Mouse (Mus musculus): Measurements from ENCODE around the gene Trex1.

Trex1 gene

DNA sequence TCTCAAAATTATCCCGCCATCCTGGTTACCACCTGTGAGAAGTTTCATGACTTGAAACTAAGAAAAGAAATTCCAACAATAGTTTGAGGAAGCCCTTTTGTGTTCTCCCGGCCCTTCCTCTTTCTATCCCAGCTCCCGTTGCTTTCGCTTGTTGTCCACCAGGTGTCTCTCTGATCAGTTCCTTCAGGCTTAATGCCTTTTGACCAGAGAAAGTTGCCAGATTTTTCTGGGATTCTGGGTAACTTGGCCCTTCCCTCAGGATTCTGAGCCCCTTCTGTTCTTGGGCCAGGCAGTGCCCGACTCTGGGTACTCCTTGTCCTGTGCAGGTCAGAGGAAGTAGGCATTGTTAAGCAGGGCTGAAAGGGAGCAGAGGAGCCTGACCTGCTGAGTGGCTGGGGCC is 28.5 kb upstream of the Trex1 start:
- no peak for DNase-seq (ENCODE audit: low spot score in 2 of 2)

DNA sequence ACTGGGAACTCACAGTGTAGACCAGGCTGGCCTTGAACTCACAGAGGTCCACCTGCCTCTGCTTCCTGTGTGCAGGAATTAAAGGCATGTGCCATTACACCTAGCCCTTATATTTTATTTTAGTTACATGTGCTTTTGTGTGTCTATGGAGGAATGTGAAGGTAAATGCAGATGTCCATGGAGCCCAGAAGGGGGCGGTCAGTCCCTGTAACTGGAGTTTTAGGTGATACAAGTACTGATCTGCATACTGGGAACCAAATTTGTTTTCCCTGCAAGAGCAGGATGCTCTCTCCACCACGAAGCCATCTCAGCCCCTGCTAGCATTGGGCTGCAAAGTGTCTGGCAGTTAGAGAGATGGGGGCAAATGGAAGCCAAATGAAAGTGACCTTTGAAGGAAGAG is 25.4 kb upstream of the Trex1 start:
- DNase-seq (ENCODE audit: low spot score in 2 of 2) = no peak

DNA sequence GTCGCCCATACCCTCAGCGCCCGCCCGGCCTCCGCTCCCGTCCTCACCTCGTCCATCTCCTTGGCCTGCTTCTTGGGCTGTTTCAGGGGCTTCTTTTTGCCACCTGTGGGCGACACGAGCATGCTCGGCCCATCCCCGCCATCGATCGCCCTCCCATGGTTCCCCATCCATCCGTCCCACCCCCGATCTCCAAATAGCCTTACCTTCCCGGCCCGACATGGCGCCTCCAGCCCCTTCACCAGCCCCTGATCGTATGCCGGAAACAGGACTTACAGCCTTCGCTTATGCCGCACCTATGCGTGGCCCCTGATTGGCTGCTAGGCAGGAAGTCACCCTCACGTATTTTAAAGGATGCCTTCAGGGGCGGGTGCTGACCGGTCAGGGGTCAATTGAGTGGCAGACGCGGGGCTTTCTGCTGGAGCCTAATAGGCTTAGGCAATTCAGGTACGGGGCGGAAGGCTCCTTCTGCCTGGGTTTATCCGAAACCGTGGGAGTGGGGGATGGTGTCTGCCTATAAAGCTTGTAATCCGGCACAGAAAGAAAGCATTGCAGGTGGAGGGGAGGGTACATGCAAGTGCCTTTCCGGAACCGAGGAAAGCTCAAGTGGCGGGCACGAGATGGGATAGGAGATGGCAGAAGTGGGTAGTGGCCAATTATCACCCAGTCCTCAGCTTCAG is 22.7 kb upstream of the Trex1 start, which contains the start of the genes Ccdc51 and Tma7:
TSS of gene Ccdc51 (plus strand) at position 370 of the 677 bp plus-strand sequence.
TSS of gene Tma7 (minus strand) at position 464 of the 677 bp plus-strand sequence.
- peak; percentile 72 to 76 for DNase-seq (ENCODE audit: low spot score in 2 of 2)

DNA sequence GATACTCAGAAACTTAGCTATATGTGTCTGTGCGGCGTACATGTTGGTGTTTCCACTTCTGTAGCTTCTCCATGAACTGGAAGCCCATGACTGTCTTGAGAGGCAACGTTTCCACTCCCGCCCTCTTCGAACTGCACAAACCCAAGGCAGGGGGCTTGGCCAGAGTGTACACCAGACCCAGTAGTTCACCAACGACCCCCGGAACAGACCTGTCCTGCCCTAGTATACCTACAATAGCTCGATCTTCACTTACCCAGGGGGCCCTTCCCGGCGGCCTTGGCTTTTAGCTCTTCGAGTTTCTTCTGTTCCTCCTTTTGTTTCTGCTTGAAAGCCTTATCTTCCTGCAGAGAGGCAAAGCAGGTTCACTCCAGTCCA is 22.2 kb upstream of the Trex1 start:
- DNase-seq (ENCODE audit: low spot score in 2 of 2) = no peak

DNA sequence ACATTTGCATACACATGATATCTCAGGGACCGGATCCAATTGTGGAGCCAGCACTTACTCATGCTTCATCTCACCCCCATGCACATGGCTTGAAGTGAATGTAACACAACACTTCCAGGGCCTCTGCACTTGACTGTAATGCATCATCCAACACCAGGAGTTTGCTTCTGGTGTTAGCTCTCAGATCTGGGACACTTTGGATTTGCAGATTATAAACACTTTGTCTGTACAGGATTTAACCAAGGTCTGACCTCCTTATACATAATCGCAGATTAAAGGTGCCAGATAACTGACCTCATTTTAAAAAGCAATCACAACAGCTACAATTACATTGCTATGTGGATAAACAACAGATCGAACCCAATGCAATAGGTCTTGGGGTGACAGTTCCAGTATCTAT is 21.0 kb upstream of the Trex1 start:
- DNase-seq (ENCODE audit: low spot score in 2 of 2) = no peak

DNA sequence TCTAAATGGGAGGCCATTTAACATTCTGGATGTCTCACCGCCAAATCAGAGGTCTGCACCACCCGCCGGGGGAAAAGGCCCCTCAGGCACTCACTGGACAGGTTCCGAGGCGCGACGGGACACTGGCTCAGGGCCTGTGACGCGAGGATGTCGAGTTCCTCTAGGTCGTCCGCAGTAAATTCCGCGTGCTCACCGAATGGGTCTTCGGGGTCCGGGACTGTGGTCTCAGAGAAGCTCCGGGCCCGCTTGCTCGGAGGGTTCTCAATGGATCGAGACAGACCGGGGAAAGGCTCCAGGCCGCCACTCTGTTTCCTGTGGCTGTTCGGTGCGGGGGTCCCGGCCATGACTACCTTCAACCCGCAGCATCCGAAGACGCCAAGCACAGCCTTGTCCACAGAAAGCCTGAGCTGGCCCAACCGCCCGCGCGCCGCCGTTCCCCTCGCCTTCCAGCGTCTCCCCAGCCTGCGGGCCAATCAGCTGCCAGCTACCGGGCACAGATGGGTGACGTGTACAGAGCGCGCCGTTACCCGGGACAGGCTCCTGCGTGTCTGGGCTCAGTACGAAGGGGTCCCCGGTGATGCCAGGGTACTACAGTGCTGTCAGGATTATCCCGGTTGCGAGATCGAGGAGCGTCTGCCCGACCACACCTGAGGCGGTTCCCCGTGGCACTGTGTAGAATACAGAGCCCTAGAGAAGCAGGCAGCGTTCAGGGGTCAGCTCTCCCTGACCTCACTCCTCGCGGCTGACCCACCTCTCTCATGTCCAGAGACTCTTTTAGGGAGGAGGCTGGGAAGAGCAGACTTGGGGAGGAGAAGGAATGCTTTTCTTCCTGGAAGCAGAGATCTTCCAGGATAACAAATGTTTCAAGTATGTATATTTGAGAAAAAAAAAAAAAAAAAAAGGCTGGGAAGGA is 14.4 kb upstream of the Trex1 start, which contains the start of gene Atrip:
TSS of gene Atrip (minus strand) at position 464 of the 913 bp plus-strand sequence.
- DNase-seq (ENCODE audit: low spot score in 2 of 2) = peak; percentile 87 to 89

DNA sequence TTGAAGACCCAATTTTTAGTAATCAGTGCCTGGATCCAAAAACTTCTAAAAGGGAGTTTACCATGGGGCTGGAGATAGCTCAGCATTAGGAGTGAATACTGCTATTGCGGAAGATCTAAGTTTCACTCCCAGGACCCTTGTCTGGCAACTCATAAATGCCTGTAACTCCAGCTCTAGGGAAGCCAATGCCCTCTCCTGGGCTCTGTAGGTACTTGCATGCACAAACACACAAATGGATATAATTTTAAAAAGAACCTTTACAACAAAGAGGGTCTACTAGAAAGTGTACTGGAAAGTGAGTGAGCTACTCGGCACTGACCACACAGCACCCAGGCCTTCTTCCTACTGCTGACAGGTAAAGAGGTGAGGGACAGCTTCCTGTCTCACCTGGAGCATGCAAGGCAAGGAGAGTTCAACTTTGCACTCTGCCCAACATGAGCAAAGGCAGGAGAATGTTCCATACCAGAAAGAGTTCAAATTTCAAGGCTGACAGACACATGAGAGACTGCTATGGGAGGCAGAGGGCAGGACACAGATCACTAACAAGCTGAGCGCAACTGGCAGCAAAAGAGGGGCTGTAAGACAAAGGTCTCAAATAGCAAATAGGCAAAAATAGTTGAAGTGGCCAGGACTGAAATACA is 8.7 kb upstream of the Trex1 start:
- no peak for DNase-seq (ENCODE audit: low spot score in 2 of 2)

DNA sequence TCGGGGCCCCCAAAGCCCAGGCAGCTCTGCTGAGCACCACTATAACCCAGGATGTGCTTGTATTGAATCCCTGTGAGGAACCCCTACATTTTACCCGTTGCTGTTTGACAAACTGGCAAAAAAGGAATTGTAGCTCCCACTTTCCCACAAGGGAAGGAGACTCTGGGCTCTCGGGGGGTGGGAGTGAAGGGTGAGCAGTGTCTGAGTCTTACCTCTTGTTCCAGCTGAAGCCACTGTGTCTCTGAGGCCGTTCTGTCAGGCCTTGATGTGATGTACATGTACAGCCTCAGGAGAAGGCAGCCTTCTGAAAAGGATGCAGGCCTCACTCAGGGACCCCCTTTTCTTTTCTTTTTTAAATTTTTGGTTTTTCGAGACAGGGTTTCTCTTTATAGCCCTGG is 1.4 kb upstream of the Trex1 start:
- DNase-seq (ENCODE audit: low spot score in 2 of 2) = no peak

DNA sequence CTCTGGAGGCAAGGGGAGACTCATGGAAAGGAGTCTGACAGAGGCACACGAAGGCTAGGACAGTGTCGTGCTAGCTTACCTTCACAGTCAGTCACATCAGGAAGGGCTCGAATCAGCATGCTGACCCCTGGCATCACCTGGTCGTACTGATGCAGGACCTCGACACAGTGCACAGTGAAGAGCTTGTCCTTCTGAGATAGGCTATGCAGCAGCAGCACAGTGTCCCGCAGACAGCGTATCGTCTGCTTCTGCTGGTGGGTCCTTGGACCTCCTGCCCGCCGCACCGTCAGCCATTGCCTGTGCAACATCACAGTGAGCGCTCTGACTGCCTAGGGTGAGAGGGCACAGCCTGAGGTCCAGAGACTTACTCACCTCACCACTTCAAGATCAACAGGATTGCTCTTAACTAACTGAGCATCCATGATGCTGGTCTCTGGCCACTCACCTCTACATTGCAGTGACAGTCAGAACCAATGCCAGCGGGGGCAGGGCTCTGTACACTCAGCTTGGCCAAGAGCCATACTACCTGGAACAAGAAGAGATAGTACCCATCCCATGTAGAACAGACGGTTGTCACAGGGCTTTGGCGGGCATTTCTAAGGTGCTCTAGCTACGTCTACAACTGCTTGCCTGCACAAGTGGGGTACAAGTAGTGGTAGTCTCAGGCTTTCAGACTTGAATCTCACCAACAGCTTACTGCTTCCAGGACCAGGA is 807 bp upstream of the Trex1 start:
- DNase-seq (ENCODE audit: low spot score in 2 of 2) = no peak

DNA sequence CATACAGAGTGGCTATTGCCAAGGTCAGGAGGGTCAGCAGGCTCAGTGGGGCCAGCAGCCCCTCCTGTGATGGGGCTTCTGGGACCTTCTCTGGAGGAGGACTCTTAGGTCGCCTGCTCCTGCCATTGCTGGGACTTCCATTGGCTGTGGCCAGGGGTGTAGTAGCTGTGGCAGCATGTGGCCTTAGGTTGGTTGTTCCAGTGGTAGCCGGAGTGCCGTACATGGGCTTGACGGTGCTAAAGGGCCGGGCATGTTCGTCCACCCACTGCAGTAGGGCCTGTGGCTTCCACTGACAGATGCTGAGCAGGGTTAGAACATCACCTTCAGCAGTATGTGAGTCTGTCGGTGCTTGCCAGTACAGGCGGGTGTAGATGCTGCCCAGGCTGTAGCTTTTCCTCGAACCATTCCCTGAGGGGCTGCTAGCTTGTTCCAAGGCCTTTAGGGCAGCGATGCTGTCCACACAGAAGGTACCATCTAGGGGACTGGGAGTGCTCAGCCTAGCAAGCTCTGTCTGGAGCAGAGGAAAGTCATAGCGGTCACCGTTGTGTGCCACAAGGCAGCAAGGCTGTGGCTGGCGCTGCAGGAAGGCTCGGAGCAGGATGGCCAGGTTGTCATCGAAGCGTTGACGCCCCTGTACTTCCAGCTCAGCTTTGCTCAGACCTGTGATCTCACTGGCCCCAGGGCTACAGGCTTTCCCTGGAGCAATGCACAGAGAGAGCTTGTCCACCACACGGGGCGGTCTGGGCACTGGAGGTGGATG is 1.3 kb downstream of the Trex1 start:
- no peak for DNase-seq (ENCODE audit: low spot score in 2 of 2)

DNA sequence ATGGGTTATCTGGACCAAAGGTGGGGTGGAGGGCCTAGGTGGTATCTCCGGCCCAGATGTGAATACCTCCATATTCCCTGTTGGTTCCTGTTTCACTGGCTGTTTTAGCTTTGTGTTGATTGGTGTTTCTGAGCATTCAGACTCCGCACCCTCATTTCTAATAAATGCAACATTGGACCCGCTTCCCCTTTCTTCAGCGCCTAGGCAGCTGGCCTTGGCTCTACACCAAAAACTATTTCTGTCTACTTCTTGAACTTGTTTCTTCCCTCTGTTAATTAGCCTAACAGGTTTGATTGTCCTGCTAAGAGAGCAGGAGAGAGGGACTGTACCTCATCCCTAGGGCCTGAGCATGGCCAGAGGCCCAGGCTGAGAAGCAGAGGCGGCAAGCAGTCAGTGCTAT is 2.0 kb downstream of the Trex1 start:
- no peak for DNase-seq (ENCODE audit: low spot score in 2 of 2)

DNA sequence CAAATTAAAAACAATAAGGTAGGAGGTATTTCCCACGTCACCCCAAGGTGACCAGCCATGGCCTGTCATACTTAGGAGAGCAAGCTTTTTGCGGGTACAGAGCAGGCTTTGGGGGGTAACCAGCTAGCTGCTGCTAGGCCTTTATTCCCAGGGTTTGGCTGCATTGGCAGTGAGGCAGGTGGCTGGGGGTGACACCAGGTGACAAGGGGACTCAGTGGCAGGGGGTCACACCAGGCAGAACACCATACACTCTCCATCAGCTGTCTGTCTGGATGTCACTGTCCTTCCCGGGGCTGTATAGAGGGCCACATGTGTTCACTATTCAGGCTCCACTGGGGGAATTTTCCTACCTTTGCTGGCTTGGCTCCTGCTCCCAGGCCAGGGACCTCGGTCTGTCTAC is 2.6 kb downstream of the Trex1 start:
- DNase-seq (ENCODE audit: low spot score in 2 of 2) = no peak

DNA sequence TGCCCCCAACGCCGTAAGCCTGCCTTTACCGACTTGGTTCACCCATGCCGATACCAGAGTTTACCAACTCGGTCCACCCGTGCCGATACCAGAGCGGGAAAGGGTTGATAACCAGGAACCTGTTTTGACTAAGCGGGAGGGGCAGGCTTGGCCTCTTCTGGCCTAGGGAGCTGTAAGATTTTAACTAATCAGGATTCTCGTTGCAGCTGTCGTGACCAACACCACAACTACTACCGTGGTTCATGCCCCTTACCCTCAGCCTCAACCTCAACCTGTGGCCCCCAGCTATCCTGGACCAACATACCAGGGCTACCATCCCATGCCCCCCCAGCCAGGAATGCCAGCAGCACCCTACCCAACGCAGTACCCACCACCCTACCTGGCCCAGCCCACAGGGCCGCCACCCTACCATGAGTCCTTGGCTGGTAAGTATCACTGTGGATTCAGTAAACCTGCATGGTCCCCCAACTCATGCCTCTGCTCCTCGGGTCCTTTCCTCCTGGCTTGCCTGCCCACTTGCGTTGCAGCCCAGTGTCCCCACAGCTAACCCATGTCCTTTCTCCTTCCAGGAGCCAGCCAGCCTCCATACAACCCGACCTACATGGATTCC is 3.3 kb downstream of the Trex1 start:
- DNase-seq (ENCODE audit: low spot score in 2 of 2) = no peak

DNA sequence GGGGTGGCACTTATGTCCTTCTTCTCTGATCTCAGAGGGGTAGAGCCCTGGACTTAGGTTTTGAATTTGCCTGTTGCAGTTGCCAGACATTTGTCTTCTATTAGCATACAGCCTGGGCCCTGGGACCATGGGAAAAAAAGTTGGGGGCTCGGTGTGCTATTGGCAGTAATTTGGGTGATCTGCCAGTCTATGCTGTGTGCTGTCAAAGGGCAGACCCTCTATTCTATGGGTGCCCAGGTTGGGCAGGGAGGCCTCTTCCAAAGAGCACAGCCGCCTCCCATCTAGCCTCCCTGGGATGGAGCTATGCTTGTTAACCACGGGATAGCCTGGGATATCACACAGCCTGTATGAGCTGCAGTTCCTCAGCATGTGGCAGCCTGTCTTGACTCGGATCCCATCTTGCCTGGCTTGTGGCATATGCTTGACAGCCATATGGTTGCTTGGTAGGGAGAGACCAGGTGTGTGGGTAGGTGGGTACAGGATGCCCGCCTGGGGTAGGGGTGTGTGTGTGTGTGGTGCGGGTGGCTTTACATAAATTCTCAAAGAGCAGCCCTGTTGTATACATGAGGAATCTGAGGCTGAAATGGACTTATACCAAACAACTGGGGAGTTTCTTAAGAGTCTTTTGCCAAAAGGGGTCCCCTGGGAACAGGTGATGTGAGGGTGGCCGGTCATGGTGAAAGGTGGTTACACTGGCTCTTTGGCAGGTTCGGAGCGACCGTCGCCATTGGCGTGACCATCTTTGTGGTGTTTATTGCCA is 4.1 kb downstream of the Trex1 start:
- DNase-seq (ENCODE audit: low spot score in 2 of 2) = no peak

DNA sequence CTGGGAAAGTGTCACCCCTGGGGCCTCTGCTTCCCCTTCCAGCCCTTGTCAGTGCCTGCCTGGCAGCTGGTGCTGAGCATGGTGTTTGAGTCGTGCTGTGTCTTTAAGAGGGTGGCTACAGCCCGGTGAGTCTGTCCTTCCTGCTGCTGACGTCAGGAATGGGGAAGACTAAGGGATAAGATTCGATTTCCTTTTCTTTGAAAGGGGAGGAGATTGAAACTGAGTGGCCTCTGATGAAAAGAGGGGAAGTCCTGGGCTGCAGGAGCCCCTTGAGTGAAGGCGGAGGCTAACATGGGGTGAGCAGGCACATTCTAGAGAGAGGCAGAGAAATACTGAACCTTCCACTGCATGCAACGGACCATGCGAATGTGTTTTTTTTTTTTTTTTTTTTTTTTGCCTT is 4.8 kb downstream of the Trex1 start:
- peak; percentile 31 to 36 for DNase-seq (ENCODE audit: low spot score in 2 of 2)

DNA sequence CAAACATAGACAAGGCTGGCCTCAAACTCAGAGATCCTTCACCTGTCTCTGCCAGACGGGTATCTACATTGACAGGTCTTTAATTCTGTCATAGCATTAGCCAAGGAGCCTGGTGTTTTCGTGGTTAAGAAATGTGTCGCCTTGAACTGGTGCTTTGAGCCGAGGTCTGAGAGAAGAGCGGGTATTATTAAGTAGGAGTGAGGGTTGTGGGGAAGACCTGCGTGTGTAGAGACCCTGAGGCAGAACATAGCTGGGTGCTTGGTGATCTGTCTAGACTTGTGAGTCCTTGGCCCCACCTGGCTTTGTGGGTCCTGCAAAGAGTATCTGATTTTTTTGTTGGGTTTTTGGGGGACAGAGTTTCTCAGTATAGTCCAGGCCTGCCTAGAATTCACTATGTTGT is 5.7 kb downstream of the Trex1 start:
- no peak for DNase-seq (ENCODE audit: low spot score in 2 of 2)

DNA sequence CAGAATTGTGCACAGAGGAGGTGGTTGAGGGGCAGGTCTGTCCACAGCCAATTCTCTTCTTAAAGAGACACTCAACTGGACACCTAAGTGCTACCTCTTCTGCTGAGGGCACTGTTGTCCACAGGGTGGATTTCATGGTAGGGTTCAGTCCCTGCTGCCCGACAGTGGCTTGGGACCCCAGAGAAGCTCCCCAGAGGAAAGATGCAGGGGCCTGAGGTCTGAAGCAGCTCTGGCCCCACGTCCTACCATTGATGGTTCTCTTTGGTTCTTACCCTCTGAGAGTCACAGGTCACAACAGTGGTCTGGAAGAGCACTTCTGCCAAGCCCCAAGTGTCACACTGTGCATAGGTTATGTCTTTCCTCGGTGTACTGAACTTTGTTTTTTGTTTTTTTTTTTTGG is 6.2 kb downstream of the Trex1 start:
- no peak for DNase-seq (ENCODE audit: low spot score in 2 of 2)

DNA sequence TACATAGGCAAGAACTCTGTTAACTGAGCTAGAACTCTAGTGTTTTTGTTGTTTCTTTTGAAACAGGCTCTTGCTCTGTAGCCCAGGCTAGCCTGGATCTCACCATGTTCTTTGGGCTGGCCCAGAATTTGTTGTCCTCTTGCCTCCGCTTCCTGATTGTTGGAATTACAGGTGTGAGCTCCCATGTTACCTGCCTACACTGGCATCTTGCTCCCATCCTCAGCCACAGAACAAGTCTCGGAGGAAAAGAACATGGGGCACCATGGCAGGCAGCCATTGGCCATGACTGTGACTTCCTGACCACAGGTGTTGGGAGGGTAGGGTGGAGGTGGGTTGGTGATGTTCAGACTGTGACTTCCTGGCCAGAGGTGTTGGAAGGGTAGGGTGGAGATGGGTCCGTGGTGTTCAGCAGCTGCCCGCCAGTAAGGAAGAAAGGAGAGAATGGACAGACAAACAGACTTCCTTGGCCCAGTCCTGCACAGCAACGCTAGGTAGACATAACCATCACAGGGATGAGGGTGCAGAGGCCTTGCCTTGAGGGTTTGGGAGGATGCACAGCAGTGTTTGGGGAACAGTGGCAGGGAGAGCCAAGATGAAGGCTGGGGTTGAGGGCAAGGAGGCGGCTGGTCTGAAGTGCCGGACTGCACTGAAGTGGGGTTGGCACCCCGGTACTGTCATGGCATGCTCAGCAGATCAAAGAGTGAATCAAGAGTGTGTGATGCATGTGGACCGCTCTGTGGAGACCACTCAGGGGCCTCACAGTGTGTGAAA is 6.9 kb downstream of the Trex1 start:
- peak in 1 of 2 experiments; percentile 9 for DNase-seq (ENCODE audit: low spot score in 2 of 2)

Data from thymus, postnatal 10 days (tissue).